Mouse (Mus musculus) CH12.LX (cell line): Measurements from ENCODE around the gene Traf3. TPM values are rescaled to one million over a fixed set of nuclear protein-coding genes. Genes with fewer than 3 reads are reported as not detected.

Source experiments
- DNase-seq: peaks from one replicate; pipeline ENCODE4 v3.0.0-alpha.2; 2013; ENCODE audit errors: extremely low read depth
- H3K27ac ChIP-seq: 2 replicates; pipeline ENCODE4 v1.5.1; 2012; ENCODE audit warnings: low read depth, mild to moderate bottlenecking, control low read depth, moderate library complexity; ENCODE audit not compliant: insufficient read depth
- H3K27me3 ChIP-seq: replicated peaks from 2 replicates; pipeline ENCODE3; 2012; ENCODE audit warnings: inconsistent platforms
- H3K36me3 ChIP-seq, 2 experiments: replicated peaks in 1 of 2; 2 replicates each; pipeline versions ENCODE3 to v1.6.1; 2012; ENCODE audit warnings: inconsistent platforms in 1 of 2, low read length in 1 of 2, mild to moderate bottlenecking in 1 of 2, mixed read lengths in 1 of 2, moderate library complexity in 1 of 2; ENCODE audit not compliant: control insufficient read depth in 1 of 2, insufficient read depth in 1 of 2
- H3K4me1 ChIP-seq, 2 experiments: 2 replicates each; pipeline ENCODE4 v1.6.1; 2012; ENCODE audit warnings: inconsistent platforms in 1 of 2, moderate library complexity in 1 of 2; ENCODE audit not compliant: insufficient read depth in 2 of 2, control insufficient read depth in 1 of 2
- H3K4me2 ChIP-seq: 2 replicates; pipeline ENCODE4 v1.6.1; 2012; ENCODE audit warnings: low read depth, mild to moderate bottlenecking, control low read depth; ENCODE audit not compliant: poor library complexity, insufficient read depth, severe bottlenecking
- H3K4me3 ChIP-seq, 3 experiments: fragments of 150-350 bp in 1 of 3; sonication (generic) in 1 of 3; replicated peaks in 1 of 3; 2 replicates each; pipeline versions ENCODE3 to v1.5.1; 2011 to 2012; ENCODE audit warnings: low read depth in 2 of 3, low read length in 2 of 3, mild to moderate bottlenecking in 2 of 3, moderate library complexity in 2 of 3, control low read depth in 1 of 3, improper control_type of control experiment in 1 of 3, inconsistent platforms in 1 of 3, mixed read lengths in 1 of 3; ENCODE audit not compliant: poor library complexity in 1 of 3
- H3K79me2 ChIP-seq: replicated peaks from 2 replicates; pipeline ENCODE4 v1.6.1; 2012; ENCODE audit warnings: mild to moderate bottlenecking, moderate library complexity; ENCODE audit not compliant: control insufficient read depth, poor library complexity, insufficient read depth, severe bottlenecking; ENCODE audit errors: extremely low read depth
- H3K9ac ChIP-seq: 2 replicates; pipeline ENCODE4 v1.6.1; 2012; ENCODE audit warnings: low read depth, mild to moderate bottlenecking, control low read depth, moderate library complexity; ENCODE audit not compliant: insufficient read depth
- H3K9me3 ChIP-seq: replicated peaks from 2 replicates; pipeline ENCODE3; 2012; ENCODE audit warnings: low read length, inconsistent platforms, mixed read lengths
- BHLHE40 ChIP-seq: IDR thresholded peaks from 2 replicates; pipeline ENCODE4 v1.6.1; 2011; ENCODE audit warnings: mild to moderate bottlenecking, low read depth, low read length, improper control_type of control experiment
- CHD1 ChIP-seq: IDR thresholded peaks from 2 replicates; pipeline ENCODE4 v1.6.1; 2012; ENCODE audit warnings: low read depth, low read length, improper control_type of control experiment, inconsistent platforms
- CHD2 ChIP-seq: IDR thresholded peaks from 2 replicates; pipeline ENCODE4 v1.6.1; 2011; ENCODE audit warnings: low read length, improper control_type of control experiment
- CTCF ChIP-seq, 2 experiments: IDR thresholded peaks in 1 of 2; conservative IDR thresholded peaks in 1 of 2; 2 replicates each; pipeline ENCODE4 v1.5.1; 2011 to 2012; ENCODE audit warnings: low read depth in 2 of 2, low read length in 2 of 2, improper control_type of control experiment in 1 of 2, inconsistent platforms in 1 of 2, mild to moderate bottlenecking in 1 of 2, moderate library complexity in 1 of 2
- E2F4 ChIP-seq: IDR thresholded peaks from 2 replicates; pipeline ENCODE4 v1.6.1; 2011; ENCODE audit warnings: low read depth, low read length, improper control_type of control experiment; ENCODE audit not compliant: insufficient replicate concordance
- ELF1 ChIP-seq: IDR thresholded peaks from 2 replicates; pipeline ENCODE4 v1.6.1; 2014; ENCODE audit warnings: low read depth, mild to moderate bottlenecking, inconsistent platforms, low read length, improper control_type of control experiment
- EP300 ChIP-seq: IDR thresholded peaks from 2 replicates; pipeline ENCODE4 v1.6.1; 2011; ENCODE audit warnings: low read length, improper control_type of control experiment
- ETS1 ChIP-seq: conservative IDR thresholded peaks from 2 replicates; pipeline ENCODE4 v1.6.1; 2012; ENCODE audit warnings: low read depth, mild to moderate bottlenecking, inconsistent platforms, low read length, improper control_type of control experiment, moderate library complexity
- GABPA ChIP-seq: IDR thresholded peaks from 2 replicates; pipeline ENCODE4 v1.6.1; 2012; ENCODE audit warnings: low read depth, low read length, improper control_type of control experiment, inconsistent platforms; ENCODE audit not compliant: insufficient replicate concordance
- HCFC1 ChIP-seq: IDR thresholded peaks from 2 replicates; pipeline ENCODE4 v1.6.1; 2012; ENCODE audit warnings: low read depth, mild to moderate bottlenecking, inconsistent platforms, low read length, improper control_type of control experiment
- IRF4 ChIP-seq: IDR thresholded peaks from 2 replicates; pipeline ENCODE4 v1.6.1; 2014; ENCODE audit warnings: low read depth, mild to moderate bottlenecking, inconsistent platforms, low read length, improper control_type of control experiment
- JUN ChIP-seq: IDR thresholded peaks from 2 replicates; pipeline ENCODE4 v1.6.1; 2011; ENCODE audit warnings: low read depth, mild to moderate bottlenecking, low read length, improper control_type of control experiment, moderate library complexity; ENCODE audit not compliant: insufficient read depth
- JUND ChIP-seq: conservative IDR thresholded peaks from 2 replicates; pipeline ENCODE4 v1.6.1; 2011; ENCODE audit warnings: low read depth, low read length, improper control_type of control experiment
- KAT2A ChIP-seq: IDR thresholded peaks from 2 replicates; pipeline ENCODE4 v1.6.1; 2012; ENCODE audit warnings: low read length, improper control_type of control experiment, inconsistent platforms; ENCODE audit not compliant: insufficient replicate concordance
- MAFK ChIP-seq: IDR thresholded peaks from 2 replicates; pipeline ENCODE4 v1.6.1; 2011; ENCODE audit warnings: low read length, improper control_type of control experiment; ENCODE audit not compliant: insufficient replicate concordance
- MAX ChIP-seq: IDR thresholded peaks from 2 replicates; pipeline ENCODE4 v1.6.1; 2011; ENCODE audit warnings: low read length, improper control_type of control experiment
- MAZ ChIP-seq: IDR thresholded peaks from 2 replicates; pipeline ENCODE4 v1.6.1; 2012; ENCODE audit warnings: low read depth, mild to moderate bottlenecking, inconsistent platforms, low read length, improper control_type of control experiment, moderate library complexity
- MEF2A ChIP-seq: IDR thresholded peaks from 2 replicates; pipeline ENCODE4 v1.6.1; 2014; ENCODE audit warnings: low read depth, mild to moderate bottlenecking, inconsistent platforms, low read length, improper control_type of control experiment, borderline replicate concordance
- MXI1 ChIP-seq: IDR thresholded peaks from 2 replicates; pipeline ENCODE4 v1.6.1; 2011; ENCODE audit warnings: mild to moderate bottlenecking, low read depth, low read length, improper control_type of control experiment
- MYC ChIP-seq: IDR thresholded peaks from 2 replicates; pipeline ENCODE4 v1.6.1; 2011; ENCODE audit warnings: low read depth, mild to moderate bottlenecking, improper control_type of control experiment, low read length
- NELFE ChIP-seq: IDR thresholded peaks from 2 replicates; pipeline ENCODE4 v1.6.1; 2011; ENCODE audit warnings: low read depth, low read length, improper control_type of control experiment
- NRF1 ChIP-seq: IDR thresholded peaks from 2 replicates; pipeline ENCODE4 v1.6.1; 2014; ENCODE audit warnings: low read depth, mild to moderate bottlenecking, inconsistent platforms, low read length, improper control_type of control experiment, moderate library complexity
- PAX5 ChIP-seq: IDR thresholded peaks from 2 replicates; pipeline ENCODE4 v1.6.1; 2012; ENCODE audit warnings: low read length, inconsistent platforms, mixed read lengths
- POLR2A ChIP-seq: IDR thresholded peaks from 2 replicates; pipeline ENCODE4 v1.6.1; 2011; ENCODE audit warnings: low read depth, mild to moderate bottlenecking, improper control_type of control experiment, low read length
- POLR2AphosphoS2 ChIP-seq: IDR thresholded peaks from 2 replicates; pipeline ENCODE4 v1.6.1; 2011; ENCODE audit warnings: low read depth, low read length, improper control_type of control experiment
- RAD21 ChIP-seq: IDR thresholded peaks from 2 replicates; pipeline ENCODE4 v1.6.1; 2011; ENCODE audit warnings: low read depth, mild to moderate bottlenecking, low read length, improper control_type of control experiment, moderate library complexity
- RCOR1 ChIP-seq: conservative IDR thresholded peaks from 2 replicates; pipeline ENCODE4 v1.6.1; 2012; ENCODE audit warnings: low read depth, mild to moderate bottlenecking, inconsistent platforms, low read length, improper control_type of control experiment
- SIN3A ChIP-seq: IDR thresholded peaks from 2 replicates; pipeline ENCODE4 v1.6.1; 2012; ENCODE audit warnings: low read length, improper control_type of control experiment, inconsistent platforms
- SMC3 ChIP-seq: IDR thresholded peaks from 2 replicates; pipeline ENCODE4 v1.6.1; 2011; ENCODE audit warnings: low read depth, low read length, improper control_type of control experiment
- TBP ChIP-seq: conservative IDR thresholded peaks from 2 replicates; pipeline ENCODE4 v1.6.1; 2011; ENCODE audit warnings: low read depth, low read length, improper control_type of control experiment
- TCF12 ChIP-seq: IDR thresholded peaks from 2 replicates; pipeline ENCODE4 v1.6.1; 2014; ENCODE audit warnings: low read depth, mild to moderate bottlenecking, inconsistent platforms, low read length, improper control_type of control experiment
- UBTF ChIP-seq: IDR thresholded peaks from 2 replicates; pipeline ENCODE4 v1.6.1; 2012; ENCODE audit warnings: low read depth, mild to moderate bottlenecking, inconsistent platforms, low read length, improper control_type of control experiment, moderate library complexity
- USF1 ChIP-seq: IDR thresholded peaks from 2 replicates; pipeline ENCODE4 v1.6.1; 2014; ENCODE audit warnings: low read depth, mild to moderate bottlenecking, inconsistent platforms, low read length, improper control_type of control experiment
- USF2 ChIP-seq: conservative IDR thresholded peaks from 2 replicates; pipeline ENCODE4 v1.6.1; 2011; ENCODE audit warnings: low read depth, low read length, improper control_type of control experiment
- ZC3H11A ChIP-seq: IDR thresholded peaks from 2 replicates; pipeline ENCODE4 v1.6.1; 2012; ENCODE audit warnings: low read depth, mild to moderate bottlenecking, inconsistent platforms, low read length, improper control_type of control experiment
- ZKSCAN1 ChIP-seq: IDR thresholded peaks from 2 replicates; pipeline ENCODE4 v1.6.1; 2012; ENCODE audit warnings: low read depth, inconsistent platforms, low read length, improper control_type of control experiment, borderline replicate concordance
- ZMIZ1 ChIP-seq: IDR thresholded peaks from 2 replicates; pipeline ENCODE4 v1.6.1; 2012; ENCODE audit warnings: low read depth, mild to moderate bottlenecking, inconsistent platforms, low read length, improper control_type of control experiment
- ZNF384 ChIP-seq: IDR thresholded peaks from 2 replicates; pipeline ENCODE4 v1.6.1; 2012; ENCODE audit warnings: low read depth, low read length, improper control_type of control experiment, inconsistent platforms
- dilution Hi-C: fragments of 300-500 bp; cut with MboI; formaldehyde crosslinking; loops from 2 replicates; pipeline ENCODE4 v1.14.3; 2020; ENCODE audit warnings: low sequenced_read_pairs; ENCODE audit not compliant: extremely low pct_unique_long_range_greater_than_20kb, extremely low pct_ligation_motif_present
- in situ Hi-C: fragments of 300-500 bp; cut with MboI; formaldehyde crosslinking; loops from 3 replicates; pipeline ENCODE4 v1.14.3; 2019; ENCODE audit warnings: low sequenced_read_pairs, low pct_ligation_motif_present, low pct_unique_long_range_greater_than_20kb, mixed read lengths
- polyA plus RNA-seq: library from polyadenylated mRNA; unstranded; fragments of >175 nt; gene quantifications from 2 replicates; pipeline ENCODE4 v1.2.1, GENCODE M21; 2012; ENCODE audit warnings: low read depth; ENCODE audit not compliant: insufficient read length
- total RNA-seq, 2 experiments: library from RNA; depleted of rRNA; stranded (reverse); fragments of 300-350 nt in 1 of 2; fragments of >200 nt in 1 of 2; gene quantifications; 2 replicates each; pipeline ENCODE4 v1.2.3; 2012 to 2014

Traf3 gene
- total and polyA plus RNA-seq, 3 experiments = 10.9 to 33.1 (median 17.5) TPM

DNA sequence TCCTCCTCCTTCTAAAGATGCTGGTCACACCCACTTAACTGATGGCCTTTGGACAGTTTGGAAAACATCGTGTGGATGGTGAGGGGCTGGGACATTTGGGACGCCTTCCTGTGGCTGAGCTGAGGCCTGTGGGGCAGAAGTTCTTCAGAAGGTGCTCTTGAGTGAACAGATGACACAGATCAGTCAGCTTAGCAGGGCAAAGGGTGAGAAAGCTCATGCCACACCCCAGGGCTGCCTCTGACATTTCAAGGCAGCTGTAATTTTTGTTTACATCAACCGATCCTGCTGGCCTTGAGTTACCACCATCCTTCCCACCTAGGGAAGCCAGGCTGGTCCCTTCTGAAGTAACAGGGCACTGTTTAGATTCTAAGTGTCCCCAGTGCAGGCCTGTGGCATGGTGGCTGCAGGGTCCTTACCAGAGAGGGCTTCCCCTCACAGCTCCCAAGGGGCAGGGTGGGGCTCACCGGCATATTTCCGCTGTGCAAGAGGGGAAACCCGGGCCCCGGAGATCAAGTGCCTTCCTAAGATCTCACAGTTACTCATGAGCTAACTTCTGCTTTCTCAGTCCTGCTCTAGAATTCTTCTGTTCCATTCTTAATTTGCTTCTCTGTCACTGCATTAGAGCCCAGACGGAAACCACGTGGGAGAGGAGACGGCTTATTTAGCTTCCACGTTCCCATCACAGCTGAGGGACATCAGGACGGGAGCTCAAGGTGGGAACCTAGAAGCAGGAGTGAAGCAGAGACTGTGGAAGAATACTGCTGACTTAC is 6.3 kb upstream of the Traf3 start:
- H3K36me3 ChIP-seq = peaks cover 0 to 4% of the 10 kb centered on the region in 2 experiments
- dilution Hi-C loops = no loop called here
- peak overlapping the region; percentile 71 to 78 (median 72) for H3K4me3 ChIP-seq
- peaks cover 14 to 46% of the 10 kb centered on the region in 2 experiments for H3K4me1 ChIP-seq
- no peaks in the 10 kb centered on the region for H3K9me3 ChIP-seq
- H3K9ac ChIP-seq = peak overlapping the region; percentile 78
- H3K27me3 ChIP-seq = no peaks in the 10 kb centered on the region
- TF ChIP-seq JUN (no peak), SMC3 (peak; percentile 22; the same call in 1 of the 2 replicates), RAD21 (no peak; the same call in 1 of the 2 replicates), USF1 (peak; percentile 69), HCFC1 (peak; percentile 56), TCF12 (peak; percentile 82), JUND (0 out of 2 replicates have a peak, but pooled peaks have one; percentile 25), ZMIZ1 (no peak), CTCF (conservative IDR thresholded peaks at IDR 0.05 in 1 of 2, IDR thresholded peaks at IDR 0.05 in 1 of 2; ENCODE audit: low read depth in 2 of 2, low read length in 2 of 2) (no peak), KAT2A (peak; percentile 76), MYC (peak; percentile 98), MAFK (peak; percentile 39; the same call in 1 of the 2 replicates), CHD2 (peak; percentile 86), EP300 (peak; percentile 87), UBTF (no peak), GABPA (no peak), RCOR1 (peak; percentile 77; the same call in 1 of the 2 replicates), ELF1 (peak; percentile 64), MEF2A (peak; percentile 89), E2F4 (0 out of 2 replicates have a peak, but pooled peaks have one; percentile 27), ETS1 (peak; percentile 96), MXI1 (peak; percentile 98), NELFE (peak; percentile 81), ZKSCAN1 (no peak), BHLHE40 (peak; percentile 81), MAX (peak; percentile 98), POLR2AphosphoS2 (no peak; the same call in 1 of the 2 replicates), CHD1 (peak; percentile 30; the same call in 1 of the 2 replicates), USF2 (peak; percentile 60), POLR2A (peak; percentile 81), NRF1 (peak; percentile 34; the same call in 1 of the 2 replicates), ZC3H11A (no peak), SIN3A (peak; percentile 95), TBP (peak; percentile 91), PAX5 (no peak), ZNF384 (no peak; the same call in 1 of the 2 replicates), MAZ (peak; percentile 76), IRF4 (peak; percentile 84)
- DNase-seq = peak; percentile 97
- H3K27ac ChIP-seq = peak overlapping the region; percentile 96
- peak overlapping the region; percentile 89 for H3K4me2 ChIP-seq
- in situ Hi-C loops = loop anchor here (10.0 kb wide), 1 partner anchor 95 kb away; no protein-coding TSS in a partner anchor
- H3K79me2 ChIP-seq = peaks cover 20% of the 10 kb centered on the region
